Mouse (Mus musculus): ENCODE data around the gene Cdc42ep4. TPM values are rescaled to one million over a fixed set of nuclear protein-coding genes. Genes with fewer than 3 reads are reported as not detected.

The Cdc42ep4 gene
- polyA plus RNA-seq, 1 experiment from 2014 or later, result 18.4 TPM

- Histone ChIP-seq H3K36me3 (ENCODE audit: control insufficient read depth, insufficient read depth, low read length) (no peaks in the 10 kb centered on the region), H3K4me2 (no peak overlapping the region), H3K4me1 (ENCODE audit: control insufficient read depth, insufficient read depth, low read length) (peaks cover 52% of the 10 kb centered on the region)
Observed at GRCm38 (mm10) chr11:113736848-113737552, 14.7 kb downstream of the Cdc42ep4 start.

GRCm38 (mm10) chr11:113735151-113735550, 16.5 kb downstream of the Cdc42ep4 start:
- H3K9ac ChIP-seq (ENCODE audit: low read depth, low read length), result no peak overlapping the region
- H3K36me3 ChIP-seq (ENCODE audit: control insufficient read depth, insufficient read depth, low read length), result no peaks in the 10 kb centered on the region
- no peaks in the 10 kb centered on the region for H3K9me3 ChIP-seq (replicated peaks; ENCODE audit: control insufficient read depth, low read length)
- no peak for ATAC-seq (replicated peaks; ENCODE audit: insufficient number of reproducible peaks, low FRiP score, low TSS enrichment)
- no peaks in the 10 kb centered on the region for H3K27me3 ChIP-seq (ENCODE audit: control insufficient read depth, insufficient read depth, low read length)
- H3K4me3 ChIP-seq (ENCODE audit: low read depth, low read length), result no peak overlapping the region
- peaks cover 53% of the 10 kb centered on the region for H3K4me1 ChIP-seq (ENCODE audit: control insufficient read depth, insufficient read depth, low read length)
- 65% methylated on average over 6 of the region's 6 CpGs for WGBS (ENCODE audit: insufficient replicate concordance)
- H3K27ac ChIP-seq (ENCODE audit: low read depth, low read length), result no peak overlapping the region
- no peak overlapping the region for H3K4me2 ChIP-seq

More at GRCm38 (mm10) chr11:113736848-113737552, 14.7 kb downstream of the Cdc42ep4 start:
- H3K27me3 ChIP-seq (ENCODE audit: control insufficient read depth, insufficient read depth, low read length), result no peaks in the 10 kb centered on the region
- no peak overlapping the region for H3K27ac ChIP-seq (ENCODE audit: low read depth, low read length)
- ATAC-seq (replicated peaks; ENCODE audit: insufficient number of reproducible peaks, low FRiP score, low TSS enrichment), result no peak
- H3K4me3 ChIP-seq (ENCODE audit: low read depth, low read length), result no peak overlapping the region
- WGBS (ENCODE audit: insufficient replicate concordance), result 71% methylated on average over 11 of the region's 11 CpGs
- H3K9me3 ChIP-seq (replicated peaks; ENCODE audit: control insufficient read depth, low read length), result no peaks in the 10 kb centered on the region
- no peak overlapping the region for H3K9ac ChIP-seq (ENCODE audit: low read depth, low read length)

GRCm38 (mm10) chr11:113733631-113734364, 17.9 kb downstream of the Cdc42ep4 start:
- no peak overlapping the region for H3K4me2 ChIP-seq
- no peaks in the 10 kb centered on the region for H3K9me3 ChIP-seq (replicated peaks; ENCODE audit: control insufficient read depth, low read length)
- H3K4me3 ChIP-seq (ENCODE audit: low read depth, low read length), result no peak overlapping the region
- H3K27me3 ChIP-seq (ENCODE audit: control insufficient read depth, insufficient read depth, low read length), result no peaks in the 10 kb centered on the region
- ATAC-seq (replicated peaks; ENCODE audit: insufficient number of reproducible peaks, low FRiP score, low TSS enrichment), result peak; percentile 28; the same call in 1 of the 2 replicates
- 53% methylated on average over 6 of the region's 6 CpGs for WGBS (ENCODE audit: insufficient replicate concordance)
- H3K27ac ChIP-seq (ENCODE audit: low read depth, low read length), result peak overlapping the region; percentile 54; the same call in 1 of the 2 replicates
- H3K4me1 ChIP-seq (ENCODE audit: control insufficient read depth, insufficient read depth, low read length), result peaks cover 46% of the 10 kb centered on the region
- H3K36me3 ChIP-seq (ENCODE audit: control insufficient read depth, insufficient read depth, low read length), result peaks cover 2% of the 10 kb centered on the region
- no peak overlapping the region for H3K9ac ChIP-seq (ENCODE audit: low read depth, low read length)

GRCm38 (mm10) chr11:113731945-113732612, 19.6 kb downstream of the Cdc42ep4 start:
- Histone ChIP-seq H3K4me3 (ENCODE audit: low read depth, low read length) (no peak overlapping the region), H3K36me3 (ENCODE audit: control insufficient read depth, insufficient read depth, low read length) (peaks cover 13% of the 10 kb centered on the region), H3K4me1 (ENCODE audit: control insufficient read depth, insufficient read depth, low read length) (peaks cover 35% of the 10 kb centered on the region), H3K9ac (ENCODE audit: low read depth, low read length) (no peak overlapping the region), H3K27me3 (ENCODE audit: control insufficient read depth, insufficient read depth, low read length) (no peaks in the 10 kb centered on the region), H3K9me3 (replicated peaks; ENCODE audit: control insufficient read depth, low read length) (no peaks in the 10 kb centered on the region), H3K4me2 (no peak overlapping the region), H3K27ac (ENCODE audit: low read depth, low read length) (no peak overlapping the region)
- WGBS (ENCODE audit: insufficient replicate concordance), result 91% methylated on average over 10 of the region's 10 CpGs
- ATAC-seq (replicated peaks; ENCODE audit: insufficient number of reproducible peaks, low FRiP score, low TSS enrichment), result no peak

GRCm38 (mm10) chr11:113730879-113731278, 20.8 kb downstream of the Cdc42ep4 start:
- 58% methylated on average over 3 of the region's 3 CpGs for WGBS (ENCODE audit: insufficient replicate concordance)
- peaks cover 30% of the 10 kb centered on the region for H3K4me1 ChIP-seq (ENCODE audit: control insufficient read depth, insufficient read depth, low read length)
- no peak overlapping the region for H3K27ac ChIP-seq (ENCODE audit: low read depth, low read length)
- H3K9me3 ChIP-seq (replicated peaks; ENCODE audit: control insufficient read depth, low read length), result no peaks in the 10 kb centered on the region
- H3K4me2 ChIP-seq, result no peak overlapping the region
- H3K27me3 ChIP-seq (ENCODE audit: control insufficient read depth, insufficient read depth, low read length), result no peaks in the 10 kb centered on the region
- peaks cover 19% of the 10 kb centered on the region for H3K36me3 ChIP-seq (ENCODE audit: control insufficient read depth, insufficient read depth, low read length)
- ATAC-seq (replicated peaks; ENCODE audit: insufficient number of reproducible peaks, low FRiP score, low TSS enrichment), result no peak
- no peak overlapping the region for H3K4me3 ChIP-seq (ENCODE audit: low read depth, low read length)
- no peak overlapping the region for H3K9ac ChIP-seq (ENCODE audit: low read depth, low read length)

- H3K4me3 ChIP-seq (ENCODE audit: low read depth, low read length), result no peak overlapping the region
- H3K36me3 ChIP-seq (ENCODE audit: control insufficient read depth, insufficient read depth, low read length), result peaks cover 19% of the 10 kb centered on the region
- H3K27me3 ChIP-seq (ENCODE audit: control insufficient read depth, insufficient read depth, low read length), result no peaks in the 10 kb centered on the region
- H3K4me1 ChIP-seq (ENCODE audit: control insufficient read depth, insufficient read depth, low read length), result peaks cover 25% of the 10 kb centered on the region
- no peak overlapping the region for H3K4me2 ChIP-seq
- H3K9ac ChIP-seq (ENCODE audit: low read depth, low read length), result no peak overlapping the region
- 53% methylated on average over 8 of the region's 8 CpGs for WGBS (ENCODE audit: insufficient replicate concordance)
- no peak overlapping the region for H3K27ac ChIP-seq (ENCODE audit: low read depth, low read length)
- H3K9me3 ChIP-seq (replicated peaks; ENCODE audit: control insufficient read depth, low read length), result no peaks in the 10 kb centered on the region
- no peak for ATAC-seq (replicated peaks; ENCODE audit: insufficient number of reproducible peaks, low FRiP score, low TSS enrichment)
Observed at GRCm38 (mm10) chr11:113729917-113730316, 21.8 kb downstream of the Cdc42ep4 start.

GRCm38 (mm10) chr11:113729239-113729638, 22.4 kb downstream of the Cdc42ep4 start:
- H3K4me2 ChIP-seq, result no peak overlapping the region
- 87% methylated on average over 21 of the region's 21 CpGs for WGBS (ENCODE audit: insufficient replicate concordance)
- H3K27ac ChIP-seq (ENCODE audit: low read depth, low read length), result no peak overlapping the region
- H3K4me1 ChIP-seq (ENCODE audit: control insufficient read depth, insufficient read depth, low read length), result peaks cover 21% of the 10 kb centered on the region
- peaks cover 19% of the 10 kb centered on the region for H3K36me3 ChIP-seq (ENCODE audit: control insufficient read depth, insufficient read depth, low read length)
- H3K9ac ChIP-seq (ENCODE audit: low read depth, low read length), result no peak overlapping the region
- no peak overlapping the region for H3K4me3 ChIP-seq (ENCODE audit: low read depth, low read length)
- H3K9me3 ChIP-seq (replicated peaks; ENCODE audit: control insufficient read depth, low read length), result no peaks in the 10 kb centered on the region
- ATAC-seq (replicated peaks; ENCODE audit: insufficient number of reproducible peaks, low FRiP score, low TSS enrichment), result no peak
- H3K27me3 ChIP-seq (ENCODE audit: control insufficient read depth, insufficient read depth, low read length), result no peaks in the 10 kb centered on the region

GRCm38 (mm10) chr11:113727992-113728391, 23.7 kb downstream of the Cdc42ep4 start:
- peaks cover 8% of the 10 kb centered on the region for H3K4me1 ChIP-seq (ENCODE audit: control insufficient read depth, insufficient read depth, low read length)
- no peak overlapping the region for H3K4me3 ChIP-seq (ENCODE audit: low read depth, low read length)
- 80% methylated on average over 6 of the region's 6 CpGs for WGBS (ENCODE audit: insufficient replicate concordance)
- no peak overlapping the region for H3K4me2 ChIP-seq
- peaks cover 19% of the 10 kb centered on the region for H3K36me3 ChIP-seq (ENCODE audit: control insufficient read depth, insufficient read depth, low read length)
- ATAC-seq (replicated peaks; ENCODE audit: insufficient number of reproducible peaks, low FRiP score, low TSS enrichment), result no peak
- H3K27ac ChIP-seq (ENCODE audit: low read depth, low read length), result no peak overlapping the region
- H3K9ac ChIP-seq (ENCODE audit: low read depth, low read length), result no peak overlapping the region
- no peaks in the 10 kb centered on the region for H3K9me3 ChIP-seq (replicated peaks; ENCODE audit: control insufficient read depth, low read length)
- no peaks in the 10 kb centered on the region for H3K27me3 ChIP-seq (ENCODE audit: control insufficient read depth, insufficient read depth, low read length)
